ENCODE assay signal across 9 mouse cellular contexts in the genomic region with DNA sequence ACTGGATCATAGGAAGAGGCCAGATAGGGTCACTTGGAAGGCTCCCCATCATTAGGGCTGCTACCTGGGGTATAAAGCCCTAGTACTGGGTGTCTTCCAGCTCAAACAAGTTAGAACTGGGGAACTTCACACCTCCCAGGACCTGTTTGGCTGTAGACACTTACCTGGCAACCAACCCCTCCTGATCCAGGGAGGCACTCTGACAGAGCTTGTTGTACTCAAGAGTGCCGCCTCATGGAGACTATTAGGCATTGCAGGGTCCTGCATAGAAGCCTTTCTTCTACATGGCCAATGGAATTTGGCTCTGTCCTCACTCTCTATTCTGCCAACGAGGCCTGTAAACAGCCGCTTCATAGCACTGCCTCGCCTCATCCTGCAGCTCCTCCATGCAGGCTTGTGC. TPM values are rescaled to one million over a fixed set of nuclear protein-coding genes. Genes with fewer than 3 reads are reported as not detected.
DNase-seq lines count a peak whose midpoint lies in the region; ATAC-seq and TF ChIP-seq lines count a peak whose summit lies in the region.
"Had no signal": no experiment of that assay in that cellular context is flagged by ENCODE, and none has a peak within 500 bp of the region (broad histone marks: within the 10 kb centered on the region; RNA-seq: fewer than 3 reads in every experiment).

No protein-coding gene starts in this region.

- peak; percentile 52 to 59 for DNase-seq in left cerebral cortex, postnatal 14 days (ENCODE audit: low spot score in 2 of 2)
- DNase-seq in left cerebral cortex, adult 18-20 months (ENCODE audit: low spot score in 2 of 2): no peak
- DNase-seq in ZHBTc4 (ENCODE audit: low read depth, low spot score): peak; percentile 76
- DNase-seq in lung, adult 18-20 months: peak; percentile 50 to 72
- DNase-seq in thymus, postnatal 25 days: peak; percentile 19

- intact Hi-C loops in left cerebral cortex, postnatal 14 days (cut with DNase I): no loop called here

- TF ChIP-seq CTCF in E14TG2a.4 (conservative IDR thresholded peaks at IDR 0.05; ENCODE audit: low read length): peak; percentile 99

- H3K27ac ChIP-seq in heart, embryonic 12.5 days (ENCODE audit: poor library complexity, severe bottlenecking): no peak overlapping the region
- H3K27ac ChIP-seq: embryonic facial prominence, embryonic 15.5 days; limb, embryonic 12.5 days had no signal

- WGBS in heart, embryonic 12.5 days: 25% methylated on average over 4 of the region's 4 CpGs

- no peak overlapping the region for H3K4me2 ChIP-seq in heart, embryonic 12.5 days
- H3K4me2 ChIP-seq: embryonic facial prominence, embryonic 15.5 days; limb, embryonic 12.5 days had no signal

- H3K9ac ChIP-seq in heart, embryonic 12.5 days: no peak overlapping the region
- H3K9ac ChIP-seq: embryonic facial prominence, embryonic 15.5 days; limb, embryonic 12.5 days had no signal

- no peaks in the 10 kb centered on the region for H3K9me3 ChIP-seq in E14TG2a.4 (ENCODE audit: low read length)
- no peaks in the 10 kb centered on the region for H3K9me3 ChIP-seq in heart, embryonic 12.5 days (replicated peaks)
- H3K9me3 ChIP-seq: embryonic facial prominence, embryonic 15.5 days; limb, embryonic 12.5 days had no signal

- H3K4me3 ChIP-seq in E14TG2a.4 (replicated peaks; ENCODE audit: low read length): no peak overlapping the region
- H3K4me3 ChIP-seq in heart, embryonic 12.5 days: no peak overlapping the region
- H3K4me3 ChIP-seq: embryonic facial prominence, embryonic 15.5 days; limb, embryonic 12.5 days had no signal

- peaks cover 79% of the 10 kb centered on the region for H3K4me1 ChIP-seq in E14TG2a.4 (replicated peaks; ENCODE audit: low read depth, low read length)
- H3K4me1 ChIP-seq in heart, embryonic 12.5 days (replicated peaks): peaks cover 13% of the 10 kb centered on the region

- peaks cover 71% of the 10 kb centered on the region for H3K36me3 ChIP-seq in E14TG2a.4 (ENCODE audit: insufficient read depth, low read length)
- H3K36me3 ChIP-seq in heart, embryonic 12.5 days: peaks cover 41% of the 10 kb centered on the region

- H3K27me3 ChIP-seq in E14TG2a.4 (ENCODE audit: insufficient read depth, low read length): no peaks in the 10 kb centered on the region
- H3K27me3 ChIP-seq in heart, embryonic 12.5 days (replicated peaks): no peaks in the 10 kb centered on the region
- H3K27me3 ChIP-seq: embryonic facial prominence, embryonic 15.5 days; limb, embryonic 12.5 days had no signal

- peak; percentile 15; the same call in 1 of the 2 replicates for ATAC-seq in heart, embryonic 12.5 days (ENCODE audit: insufficient number of reproducible peaks, low FRiP score)

RNA-seq across cellular contexts. Expression of gene Arhgap8, which starts 17.9 kb away (rescaled TPM):
- total RNA-seq in left cerebral cortex, postnatal 14 days (2021): under 1 TPM in 1 of 2 experiments, not detected in 1; 0.40 TPM
- total RNA-seq in left cerebral cortex, adult 18-20 months (2021): under 1 TPM; 0.28 TPM
- 3.4 and 4.0 TPM in 2 replicates for polyA plus RNA-seq in heart, embryonic 12.5 days (2016; fragmentation: Nextera tagmentation; extraction: Ambion mirVana)

RNA-seq across cellular contexts. Expression of gene Prr5, which starts 32.5 kb away (rescaled TPM):
- total RNA-seq in left cerebral cortex, postnatal 14 days (2021): 10 to 100 TPM; 11.9 to 13.7 TPM
- 10 to 100 TPM in 1 of 2 experiments, 1 to 10 TPM in 1; 9.2 to 10.8 TPM for total RNA-seq in left cerebral cortex, adult 18-20 months (2021)
- 23.1 and 25.5 TPM in 2 replicates for polyA plus RNA-seq in heart, embryonic 12.5 days (2016; fragmentation: Nextera tagmentation; extraction: Ambion mirVana)

Comparison
In these comparisons a context has a peak if more than half of its experiments do, and no peak if none do; other contexts are left out.
1. DNase-seq: peak in left cerebral cortex, postnatal 14 days (2 of 2), ZHBTc4 (single experiment), lung, adult 18-20 months (2 of 2) and thymus, postnatal 25 days (single experiment); none in left cerebral cortex, adult 18-20 months (0 of 2).